Mouse (Mus musculus): ENCODE measurements around the gene Greb1. TPM values are rescaled to one million over a fixed set of nuclear protein-coding genes. Genes with fewer than 3 reads are reported as not detected.

Gene Greb1
- polyA plus RNA-seq, 2 experiments from 2014 or later: 0.05 to 0.13 TPM

DNA sequence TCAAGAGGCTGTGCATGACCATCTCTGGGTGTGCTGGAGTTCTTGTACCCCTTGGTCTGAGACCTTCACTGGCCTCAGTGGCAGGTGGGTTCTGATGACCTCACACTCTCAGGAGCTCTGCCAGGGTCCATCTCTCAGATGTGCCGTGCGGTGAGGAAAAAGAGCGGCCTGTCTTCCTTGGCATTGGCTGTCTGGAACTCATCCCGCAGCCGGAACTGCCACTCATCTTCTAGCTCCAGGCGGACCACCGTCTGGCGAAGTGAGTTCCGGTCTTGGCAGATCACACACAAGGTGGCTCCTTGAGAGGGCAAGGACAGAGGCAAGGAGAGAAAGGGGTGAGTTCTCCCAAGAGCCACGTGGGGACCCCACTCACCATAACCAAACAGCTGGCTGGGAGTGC, 128.4 kb downstream of the Greb1 start:
- ATAC-seq: no peak

DNA sequence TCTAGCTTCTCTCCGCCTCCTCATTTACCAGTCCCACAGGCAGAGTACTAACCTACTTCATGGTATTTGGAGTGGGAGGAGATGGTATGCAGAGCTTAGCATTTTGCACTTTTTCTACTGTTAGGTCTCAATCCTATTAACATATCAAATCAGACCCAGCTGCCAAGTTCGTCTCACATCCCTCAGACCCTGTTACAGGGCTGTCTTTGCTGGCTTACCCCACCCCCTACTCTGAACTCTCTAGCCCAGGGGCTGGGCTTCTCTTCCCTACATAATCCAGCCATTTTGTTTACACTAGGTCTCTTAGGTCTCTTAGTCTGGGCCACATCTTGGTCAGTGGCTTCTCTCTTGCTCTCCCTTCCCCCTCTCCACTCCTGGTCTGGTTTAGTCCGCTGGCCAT, 131.5 kb downstream of the Greb1 start:
- no peak for ATAC-seq

- ATAC-seq: no peak
Observed at GRCm38 (mm10) chr12:16665022-16665421, 135.7 kb downstream of the Greb1 start.

- ATAC-seq: no peak
Observed at GRCm38 (mm10) chr12:16662955-16663585, 137.6 kb downstream of the Greb1 start.

GRCm38 (mm10) chr12:16661936-16662335, 138.8 kb downstream of the Greb1 start:
- ATAC-seq: no peak

DNA sequence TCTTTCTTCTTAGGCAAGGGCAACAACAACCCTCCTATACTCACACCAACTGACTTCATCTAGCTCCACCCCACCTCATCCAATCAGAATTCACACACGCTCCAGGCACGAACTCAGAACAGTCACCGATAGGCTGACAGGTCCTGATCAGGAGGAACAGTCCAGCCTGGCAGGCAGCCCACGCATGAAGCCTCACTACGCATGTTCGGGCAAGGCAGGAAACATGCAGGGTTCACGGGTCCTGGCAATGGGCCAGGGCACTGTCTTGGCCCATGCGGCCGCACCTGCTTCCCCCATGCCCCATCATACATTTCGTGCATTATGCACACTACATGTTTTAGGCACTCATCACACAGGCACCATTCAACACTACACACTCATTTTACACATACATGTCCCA, 139.2 kb downstream of the Greb1 start:
- ATAC-seq: no peak

- no peak for ATAC-seq
Observed at GRCm38 (mm10) chr12:16656906-16657875, 143.5 kb downstream of the Greb1 start.

- ATAC-seq: no peak
Observed at GRCm38 (mm10) chr12:16655604-16656003, 145.1 kb downstream of the Greb1 start.

GRCm38 (mm10) chr12:16653332-16654093, 147.2 kb downstream of the Greb1 start, which contains the start of gene Ntsr2:
Gene Ntsr2, plus strand, starts transcription at chr12:16653382.
- ATAC-seq: no peak

DNA sequence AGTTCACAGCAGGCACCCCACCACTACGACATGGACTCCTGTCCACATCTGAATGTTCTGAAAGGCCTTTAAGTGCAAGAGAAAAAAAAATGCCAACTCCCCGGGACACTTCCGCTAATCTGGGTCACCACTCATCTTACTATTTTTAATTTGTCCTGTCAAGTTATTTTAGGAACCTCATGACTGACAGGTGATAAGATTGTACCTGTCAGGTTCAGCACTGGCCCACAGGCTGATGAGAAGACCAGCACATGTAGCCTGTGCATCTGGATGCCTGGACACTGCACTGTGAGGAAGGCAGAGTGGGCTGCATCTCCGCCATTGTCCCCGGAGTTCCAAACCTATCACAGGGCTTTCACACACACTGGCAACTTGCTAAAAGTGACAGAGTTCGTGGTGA, 150.9 kb downstream of the Greb1 start:
- ATAC-seq: no peak

- ATAC-seq: no peak
Observed at GRCm38 (mm10) chr12:16648273-16648672, 152.4 kb downstream of the Greb1 start.

DNA sequence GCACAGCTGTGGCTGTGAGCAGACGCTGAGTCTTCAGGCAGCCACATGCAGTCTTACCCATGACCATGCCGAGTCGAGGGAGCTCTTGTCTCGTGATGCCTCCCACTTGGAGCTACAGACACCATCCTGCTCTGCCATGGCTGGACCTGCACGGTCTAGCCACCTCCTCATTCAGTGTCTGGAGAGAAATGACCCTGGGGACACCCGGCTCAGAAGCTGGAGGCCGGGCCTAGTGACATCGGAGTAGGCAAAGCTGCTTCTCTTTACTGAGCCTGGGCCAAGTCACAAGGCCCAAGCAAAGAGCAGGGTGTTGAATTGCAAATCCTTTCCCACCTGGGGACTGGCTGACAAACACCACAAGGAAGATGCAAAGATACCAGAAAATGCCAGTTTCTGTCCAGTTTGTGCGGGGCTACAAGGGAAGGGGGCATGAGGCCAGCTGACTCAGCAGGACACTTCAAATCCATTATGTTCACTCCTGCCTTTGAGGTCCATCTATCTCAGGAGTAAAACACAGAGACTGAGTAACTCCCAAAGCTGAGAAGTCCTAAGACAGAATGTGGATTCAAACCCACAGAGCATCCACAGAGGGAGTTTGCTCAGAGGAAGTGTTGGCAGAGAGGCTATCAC, 153.8 kb downstream of the Greb1 start:
- ATAC-seq: no peak

DNA sequence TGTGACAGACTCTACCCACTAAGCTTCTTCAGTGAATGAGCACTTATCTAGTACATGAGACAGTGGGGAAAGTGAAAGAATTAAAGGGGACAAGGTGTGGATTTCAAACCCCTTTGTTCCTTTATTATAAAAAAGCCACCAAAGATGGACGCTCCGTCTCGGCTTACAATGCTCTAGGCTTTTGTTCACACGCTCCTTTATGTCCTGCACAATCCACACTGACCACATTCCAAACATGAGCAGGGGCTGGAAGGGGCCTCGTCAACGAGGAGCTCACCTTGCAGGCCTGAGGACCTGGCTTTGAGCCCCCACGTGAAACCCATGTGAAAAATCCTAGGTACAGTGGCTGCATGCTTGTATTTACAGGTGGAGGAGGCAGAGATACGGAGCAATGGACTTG, 156.0 kb downstream of the Greb1 start:
- no peak for ATAC-seq

- no peak for ATAC-seq
Observed at GRCm38 (mm10) chr12:16643508-16644345, 157.0 kb downstream of the Greb1 start.

DNA sequence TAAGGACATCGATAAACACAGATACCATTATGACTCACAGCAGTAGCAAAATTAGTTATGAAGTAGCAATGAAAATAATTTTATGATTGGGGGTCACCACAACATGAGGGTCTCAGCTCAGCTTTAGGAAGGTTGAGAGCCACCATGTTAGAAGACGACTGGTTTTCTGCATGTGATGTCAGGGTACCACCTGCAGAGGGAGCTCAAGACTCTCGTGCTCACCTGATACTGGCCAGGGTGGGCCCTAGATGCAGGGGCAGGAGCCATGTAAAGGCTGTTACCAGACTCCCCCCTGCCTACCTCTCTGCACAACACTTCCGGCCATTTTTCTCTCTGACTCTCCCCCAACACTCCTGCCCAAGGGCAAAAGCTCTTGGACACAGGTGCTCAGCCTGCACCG, 158.7 kb downstream of the Greb1 start:
- ATAC-seq: no peak

GRCm38 (mm10) chr12:16640075-16640474, 160.6 kb downstream of the Greb1 start:
- ATAC-seq: no peak

DNA sequence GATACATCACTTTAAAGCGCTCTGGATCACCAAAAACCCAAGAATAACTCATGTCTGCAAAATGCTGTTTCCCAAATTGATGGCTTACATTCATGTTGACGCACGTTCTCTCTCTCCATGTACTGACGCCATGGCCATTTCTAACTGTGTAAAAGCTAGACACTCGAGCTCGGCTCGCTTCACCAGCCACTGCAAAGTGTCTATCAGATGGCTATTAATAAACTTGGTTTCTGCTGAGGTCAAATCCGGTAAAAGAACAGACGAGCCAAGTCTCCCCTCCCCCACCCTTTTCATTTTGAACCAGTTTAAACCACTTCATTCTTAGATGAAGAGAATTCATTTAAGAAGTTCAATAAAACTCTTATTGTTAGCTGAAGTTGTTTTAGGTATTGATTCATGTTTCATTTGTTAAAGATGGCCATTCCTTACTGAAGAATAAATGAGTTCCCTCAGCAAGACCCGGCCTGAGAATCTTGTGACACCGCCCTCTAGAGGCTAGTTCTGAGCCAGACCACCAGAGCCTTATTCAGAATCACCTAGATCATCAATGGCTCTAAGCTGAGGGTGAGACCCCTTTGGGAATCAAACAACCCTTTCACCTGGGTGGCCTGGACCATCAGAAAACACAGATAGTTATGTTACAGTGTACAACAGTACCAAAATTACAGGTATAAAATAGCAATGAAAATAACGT, 161.5 kb downstream of the Greb1 start:
- no peak for ATAC-seq

GRCm38 (mm10) chr12:16635816-16636215, 164.9 kb downstream of the Greb1 start:
- ATAC-seq: no peak

DNA sequence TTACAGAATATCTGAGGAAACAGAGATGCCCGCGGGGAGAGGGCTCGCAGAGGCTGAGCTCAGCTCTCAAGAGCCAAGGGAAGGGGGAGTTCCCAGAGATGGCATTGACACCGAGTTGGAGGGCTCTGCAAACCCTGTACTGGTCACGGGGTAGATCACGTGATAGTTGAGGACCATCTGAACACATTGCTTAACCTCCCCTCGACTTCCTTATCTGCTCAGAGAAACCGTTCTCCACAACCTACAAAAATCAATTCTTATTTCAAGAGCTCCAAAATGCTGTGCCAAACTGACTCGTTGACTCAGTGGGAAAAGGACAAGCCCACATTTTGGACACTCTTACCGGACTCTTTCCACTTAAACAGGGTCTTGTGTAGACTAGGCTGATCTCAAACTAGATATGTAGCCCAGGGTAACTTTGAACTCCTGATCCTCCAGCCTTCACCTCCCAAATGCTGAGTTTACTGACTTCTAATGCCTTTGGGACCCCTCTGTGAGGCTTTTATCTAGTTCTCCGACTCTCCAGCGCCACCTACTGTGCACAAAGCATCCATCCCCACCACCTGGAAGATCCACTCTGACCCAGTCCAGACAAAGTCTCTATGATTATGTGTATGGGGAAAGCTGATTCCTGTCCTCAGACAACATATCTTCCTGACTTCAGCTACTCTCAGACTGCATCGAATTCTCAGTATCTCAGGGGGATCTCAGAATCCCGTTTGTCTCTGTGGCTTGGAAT, 166.4 kb downstream of the Greb1 start:
- peak; percentile 65 for ATAC-seq

DNA sequence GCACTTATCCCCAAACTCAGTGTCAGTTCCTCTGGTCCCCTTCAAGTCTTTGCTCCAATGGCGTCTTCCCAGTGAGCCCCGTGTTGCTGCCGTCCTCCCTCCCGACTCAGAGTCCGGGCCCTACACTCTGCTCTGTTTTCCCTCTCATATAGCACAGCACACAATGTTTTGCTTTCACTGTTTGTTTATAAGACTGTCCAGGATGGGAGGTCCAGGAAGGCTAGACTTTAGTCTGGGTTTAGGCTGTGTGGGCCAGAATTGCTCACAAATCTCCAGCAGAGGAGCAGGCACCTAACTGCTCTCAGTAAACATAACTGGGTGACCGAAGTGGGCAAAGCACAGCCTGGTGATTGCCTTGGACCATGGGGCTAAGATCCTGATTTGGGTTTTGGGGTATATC, 167.5 kb downstream of the Greb1 start:
- no peak for ATAC-seq

Measured in CD4-positive, CD25-positive, alpha-beta regulatory T cell, adult 4 months (primary cell).